Mouse (Mus musculus) embryonic fibroblast, embryonic 13.5 days (primary cell): ENCODE data around the gene Nrp2.

Experiments used
- CTCF ChIP-seq: IDR thresholded peaks from 2 replicates; pipeline ENCODE4 v1.5.1; 2011; ENCODE audit warnings: mild to moderate bottlenecking, control low read depth, low read length, moderate library complexity, borderline replicate concordance; ENCODE audit not compliant: insufficient read depth
- POLR2A ChIP-seq: IDR thresholded peaks from 2 replicates; pipeline ENCODE4 v1.6.1; 2011; ENCODE audit warnings: low read depth, mild to moderate bottlenecking, control low read depth, low read length, moderate library complexity

DNA sequence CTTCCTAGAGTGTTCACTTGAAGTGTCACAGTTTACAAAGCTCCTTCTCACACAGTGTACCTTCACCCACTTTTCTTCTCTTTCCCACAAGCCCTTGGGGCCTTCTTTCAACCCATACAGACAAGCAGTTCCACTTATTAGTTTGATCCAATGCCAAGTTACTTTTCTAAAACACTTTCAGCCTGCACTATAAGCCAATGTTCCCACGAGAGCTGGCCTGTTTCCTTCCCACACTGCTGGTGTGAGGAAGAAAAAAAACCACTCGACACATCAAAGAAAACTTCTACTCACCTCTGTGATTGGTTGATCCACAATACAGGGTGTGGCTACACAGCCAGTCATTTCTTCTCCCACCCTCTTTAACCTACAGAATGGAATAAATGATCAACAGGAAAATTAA, 156.0 kb downstream of the Nrp2 start:
- no peak for TF ChIP-seq POLR2A
- no peak for TF ChIP-seq CTCF
